9 mouse cellular contexts compared by ENCODE assay signal in genomic region chrX:102493992-102494730, GRCm38 (mm10). TPM values are rescaled to one million over a fixed set of nuclear protein-coding genes. Genes with fewer than 3 reads are reported as not detected.
DNase-seq lines count a peak whose midpoint lies in the region; ATAC-seq and TF ChIP-seq lines count a peak whose summit lies in the region.
"Had no signal": no experiment of that assay in that cellular context is flagged by ENCODE, and none has a peak within 500 bp of the region (broad histone marks: within the 10 kb centered on the region; RNA-seq: fewer than 3 reads in every experiment).

No protein-coding gene starts in this region.

- DNase-seq in hindbrain, embryonic 14.5 days (ENCODE audit: low spot score): peak; percentile 41
- DNase-seq in right cerebral cortex, postnatal 4 days: peak; percentile 12
- DNase-seq in right cerebral cortex, adult 2 months (ENCODE audit: low spot score in 2 of 2): no peak
- DNase-seq in brain, embryonic 14.5 days (ENCODE audit: low read depth): peak; percentile 61
- peak; percentile 49 for DNase-seq in splenic B cell, adult 2 months (ENCODE audit: low read depth, low spot score)
- no peak for DNase-seq in urinary bladder, postnatal 4 days (ENCODE audit: low spot score in 2 of 2)

- H3K4me3 ChIP-seq in hindbrain, embryonic 14.5 days (replicated peaks; ENCODE audit: low read length): no peak overlapping the region
- H3K4me3 ChIP-seq in hindbrain, embryonic 13.5 days: no peak overlapping the region
- H3K4me3 ChIP-seq: erythroblast, embryonic 14.5 days had no signal

- 62% methylated on average over 6 of the region's 6 CpGs for WGBS in hindbrain, embryonic 14.5 days
- WGBS in hindbrain, embryonic 13.5 days: 60% methylated on average over 6 of the region's 6 CpGs

- ATAC-seq in hindbrain, embryonic 14.5 days (ENCODE audit: low FRiP score): peak; percentile 53; the same call in 1 of the 2 replicates
- ATAC-seq in hindbrain, embryonic 13.5 days (ENCODE audit: low FRiP score): no peak
- ATAC-seq in megakaryocyte-erythroid progenitor cell, adult 5-6 weeks (replicated peaks; ENCODE audit: low FRiP score, low TSS enrichment, poor library complexity, severe bottlenecking): no peak

- H3K27me3 ChIP-seq in hindbrain, embryonic 14.5 days (ENCODE audit: control insufficient read depth, insufficient read depth, low read length): peaks cover 4% of the 10 kb centered on the region; the same call in 1 of the 2 replicates
- H3K27me3 ChIP-seq in hindbrain, embryonic 13.5 days: 0 out of 2 replicates have a peak, but pooled peaks cover 3% of the 10 kb centered on the region
- no peaks in the 10 kb centered on the region for H3K27me3 ChIP-seq in splenic B cell, adult 2 months (ENCODE audit: control insufficient read depth, insufficient read depth, low read length, poor library complexity, severe bottlenecking)

- no peak overlapping the region for H3K4me2 ChIP-seq in hindbrain, embryonic 14.5 days (replicated peaks)
- H3K4me2 ChIP-seq in hindbrain, embryonic 13.5 days: no peak overlapping the region

- H3K9ac ChIP-seq in hindbrain, embryonic 14.5 days: no peak overlapping the region
- H3K9ac ChIP-seq in hindbrain, embryonic 13.5 days: no peak overlapping the region

- H3K4me1 ChIP-seq in hindbrain, embryonic 14.5 days (replicated peaks; ENCODE audit: control insufficient read depth, insufficient read depth, low read length): no peaks in the 10 kb centered on the region
- no peaks in the 10 kb centered on the region for H3K4me1 ChIP-seq in hindbrain, embryonic 13.5 days (replicated peaks)

- peak; percentile 51; the same call in 1 of the 2 replicates for TF ChIP-seq CTCF in brain, embryonic 14.5 days (IDR thresholded peaks at IDR 0.05; ENCODE audit: borderline replicate concordance, extremely low read depth, insufficient read depth, insufficient read length)

- no peak overlapping the region for H3K27ac ChIP-seq in hindbrain, embryonic 14.5 days
- no peak overlapping the region for H3K27ac ChIP-seq in hindbrain, embryonic 13.5 days

- no peak for TF ChIP-seq POLR2A in brain, embryonic 14.5 days (IDR thresholded peaks at IDR 0.05; ENCODE audit: borderline replicate concordance, extremely low read depth, insufficient read depth, insufficient read length, poor library complexity, severe bottlenecking)

- peaks cover 3% of the 10 kb centered on the region; the same call in 1 of the 2 replicates for H3K36me3 ChIP-seq in hindbrain, embryonic 14.5 days (replicated peaks; ENCODE audit: control insufficient read depth, insufficient read depth)
- H3K36me3 ChIP-seq in hindbrain, embryonic 13.5 days: no peaks in the 10 kb centered on the region
- no peaks in the 10 kb centered on the region for H3K36me3 ChIP-seq in splenic B cell, adult 2 months (ENCODE audit: control insufficient read depth, insufficient read depth, low read length, poor library complexity, severe bottlenecking)

- H3K9me3 ChIP-seq in hindbrain, embryonic 14.5 days (ENCODE audit: control insufficient read depth, low read length): no peaks in the 10 kb centered on the region
- H3K9me3 ChIP-seq in hindbrain, embryonic 13.5 days: no peaks in the 10 kb centered on the region

RNA-seq across cellular contexts. Expression of gene Hdac8, which starts 11.0 kb away (rescaled TPM):
- 2.4 TPM in 2 replicates for polyA plus RNA-seq in hindbrain, embryonic 14.5 days (2014; fragmentation: Nextera tagmentation; extraction: Ambion mirVana)
- 10.0 and 10.7 TPM in 2 replicates for polyA plus RNA-seq in hindbrain, embryonic 13.5 days (2015; fragmentation: Nextera tagmentation; extraction: Ambion mirVana)
- polyA plus RNA-seq in brain, embryonic 14.5 days (2012; rRNA removed): 11.6 TPM in 2 replicates
- 12.5 and 22.4 TPM in 2 replicates for total RNA-seq in megakaryocyte-erythroid progenitor cell, adult 5-6 weeks (2014; fragmentation: Nextera tagmentation)
- total RNA-seq in megakaryocyte-erythroid progenitor cell, adult 5-6 weeks (2017): 8.7 and 16.5 TPM in 2 replicates

Comparison
In these comparisons a context has a peak if more than half of its experiments do, and no peak if none do; other contexts are left out.
1. DNase-seq: peak in hindbrain, embryonic 14.5 days (single experiment), right cerebral cortex, postnatal 4 days (single experiment), brain, embryonic 14.5 days (single experiment) and splenic B cell, adult 2 months (single experiment); none in right cerebral cortex, adult 2 months (0 of 2) and urinary bladder, postnatal 4 days (0 of 2).